Mouse (Mus musculus) ZHBTc4 (cell line): Measurements from ENCODE around the gene Cc2d2b.

Experiments used
- DNase-seq: peaks from one replicate; pipeline ENCODE4 v3.0.0-alpha.2; 2011; ENCODE audit warnings: low read depth, low spot score

The Cc2d2b gene

DNA sequence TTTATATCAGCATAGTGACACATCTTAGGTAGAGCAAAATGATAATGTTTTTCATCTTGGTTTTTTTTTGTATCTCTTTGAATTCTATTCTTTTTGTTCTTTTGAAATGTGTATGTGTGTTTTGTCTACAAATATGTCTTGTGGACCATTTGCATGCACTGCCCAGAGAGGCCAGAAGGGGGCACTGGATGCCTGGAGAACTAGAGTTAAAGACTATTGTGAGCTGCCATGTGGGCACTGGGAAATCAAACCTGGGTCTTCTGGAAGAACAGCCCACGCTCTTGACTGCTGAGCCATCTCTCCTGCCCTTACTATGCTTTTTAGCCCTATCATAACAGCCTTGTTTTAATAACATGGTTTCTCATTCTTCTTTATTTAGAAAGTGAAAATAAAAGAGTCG lies 5.8 kb downstream of the Cc2d2b start:
- DNase-seq, result peak; percentile 83

- DNase-seq, result no peak
Observed at GRCm38 (mm10) chr19:40760071-40760470, 11.5 kb downstream of the Cc2d2b start.

DNA sequence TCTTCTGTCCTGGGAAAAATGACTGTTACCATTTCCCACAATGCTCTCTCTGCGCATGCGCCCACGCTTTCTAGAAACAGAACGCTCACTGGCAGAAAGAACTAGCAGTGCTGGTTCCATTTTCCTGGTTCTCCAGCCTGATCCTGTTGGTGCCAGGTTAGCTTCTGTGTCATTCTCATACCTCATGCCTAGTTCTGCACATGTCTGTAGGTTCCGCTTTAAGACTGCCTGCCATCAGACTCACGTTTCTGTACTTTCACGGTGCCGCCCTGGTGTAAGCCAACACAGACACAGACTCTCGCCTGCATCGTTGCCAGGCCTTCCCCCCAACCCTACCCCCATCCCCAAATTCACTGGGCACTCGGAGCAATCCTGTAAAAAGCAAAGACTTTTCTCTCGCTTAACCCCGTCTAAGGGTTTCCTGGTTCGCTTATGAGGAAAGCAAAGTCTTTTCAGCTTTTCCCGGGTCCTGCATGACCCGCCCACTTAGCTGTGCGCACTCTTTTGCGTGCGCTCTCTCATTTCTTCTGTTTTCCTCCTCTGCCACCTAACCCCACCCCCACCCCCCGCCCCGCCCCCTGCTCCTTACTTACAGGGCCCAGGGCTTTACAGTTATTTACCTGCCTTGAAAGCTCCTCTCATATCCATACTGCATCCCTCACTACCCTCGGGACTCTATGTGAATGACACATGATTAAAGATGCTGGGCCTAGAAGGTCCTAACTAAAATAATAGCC lies 13.6 kb downstream of the Cc2d2b start:
- DNase-seq, result peak; percentile 51

DNA sequence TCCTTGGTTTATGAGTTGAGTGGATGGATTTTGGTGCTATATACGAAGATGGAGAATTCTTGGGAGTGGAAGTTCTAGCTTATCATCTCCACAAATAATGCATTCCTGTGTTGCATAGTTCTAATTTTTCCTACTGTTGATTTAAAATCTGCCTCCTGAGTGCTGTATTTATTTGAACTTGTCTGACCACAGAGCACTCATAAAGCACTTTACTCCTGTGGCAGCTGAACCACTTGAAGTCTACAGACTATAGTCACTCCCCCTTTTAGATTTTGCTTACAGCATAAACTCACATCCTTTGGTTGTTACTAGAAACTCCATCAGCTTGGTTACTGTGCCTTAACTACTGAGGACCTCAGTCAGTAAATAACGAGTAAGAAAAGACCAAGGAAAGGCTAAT lies 18.6 kb downstream of the Cc2d2b start:
- DNase-seq, result no peak

DNA sequence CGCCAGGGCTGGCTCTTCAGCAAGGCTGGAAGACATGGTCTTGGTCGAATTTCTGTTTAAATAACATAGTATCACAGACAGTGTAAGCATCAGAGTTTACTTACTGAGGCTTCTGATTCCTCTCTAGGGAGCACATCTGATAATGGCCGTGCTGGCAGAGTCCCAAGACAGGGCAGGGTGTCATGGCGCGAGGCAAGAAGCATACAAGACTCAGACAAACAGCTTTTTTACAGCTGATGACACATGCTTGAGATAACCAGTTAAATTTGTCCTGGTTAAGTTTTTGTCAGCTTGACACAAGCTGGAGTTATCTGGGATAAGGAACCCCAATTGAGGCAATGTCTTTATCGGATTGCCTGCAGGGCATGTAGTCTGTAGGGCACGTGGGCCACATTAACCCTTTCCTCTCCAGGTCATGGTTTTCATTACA lies 20.8 kb downstream of the Cc2d2b start:
- no peak for DNase-seq

DNA sequence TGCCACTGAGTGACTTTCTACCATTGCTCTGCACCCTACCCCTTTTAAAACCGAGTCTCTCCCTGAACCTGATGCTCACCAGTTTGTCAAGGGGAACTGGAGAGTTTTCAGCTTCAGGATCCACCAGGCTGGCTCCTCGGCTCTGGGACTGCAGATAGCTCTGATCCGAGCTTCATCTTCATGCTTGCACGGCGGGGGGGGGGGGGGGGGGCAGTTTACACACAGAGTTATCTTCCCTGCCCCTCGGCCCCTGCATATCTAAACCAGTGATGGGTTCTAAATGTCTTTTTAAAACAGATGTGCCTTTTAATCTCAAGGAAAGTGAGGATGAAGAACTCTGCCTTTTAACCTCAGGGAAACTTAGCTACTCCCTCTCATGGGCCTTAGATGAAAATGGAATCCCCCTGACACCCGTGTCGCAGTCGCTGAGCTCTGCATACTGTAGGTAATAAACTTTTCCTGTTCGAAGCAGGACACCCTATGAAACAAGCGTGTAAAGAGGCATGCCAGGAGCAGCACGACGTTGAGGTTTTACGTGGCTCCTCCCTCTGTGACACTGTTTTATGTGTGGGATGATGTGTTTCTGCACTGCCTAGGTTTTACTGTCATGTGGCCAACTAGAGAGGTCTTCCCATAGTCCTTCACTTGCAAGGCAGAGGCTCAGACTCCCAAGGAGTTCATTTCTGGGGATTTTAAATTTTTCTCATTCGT lies 39.6 kb downstream of the Cc2d2b start:
- no peak for DNase-seq

DNA sequence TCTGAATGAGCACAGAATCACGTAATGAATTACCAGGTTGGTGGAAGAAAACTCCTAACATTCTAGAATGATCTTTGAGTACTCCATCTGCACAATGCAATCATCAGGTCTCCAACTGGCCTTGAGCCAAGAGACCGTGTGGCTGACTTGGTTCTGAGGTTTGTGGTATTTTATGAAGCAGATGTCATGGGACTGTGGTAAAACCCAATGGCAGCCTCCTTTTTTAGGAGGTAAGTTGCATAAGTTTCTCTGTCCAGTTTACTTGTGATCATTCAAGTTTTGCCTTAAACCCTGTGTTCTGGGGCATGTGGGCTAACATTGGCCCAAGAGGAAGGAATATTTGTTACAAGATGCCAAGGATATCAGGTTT lies 40.1 kb downstream of the Cc2d2b start:
- DNase-seq, result no peak

GRCm38 (mm10) chr19:40805176-40805737 lies 56.7 kb downstream of the Cc2d2b start:
- peak; percentile 66 for DNase-seq

- peak; percentile 48 for DNase-seq
Observed at GRCm38 (mm10) chr19:40809858-40810257, 61.3 kb downstream of the Cc2d2b start.

DNA sequence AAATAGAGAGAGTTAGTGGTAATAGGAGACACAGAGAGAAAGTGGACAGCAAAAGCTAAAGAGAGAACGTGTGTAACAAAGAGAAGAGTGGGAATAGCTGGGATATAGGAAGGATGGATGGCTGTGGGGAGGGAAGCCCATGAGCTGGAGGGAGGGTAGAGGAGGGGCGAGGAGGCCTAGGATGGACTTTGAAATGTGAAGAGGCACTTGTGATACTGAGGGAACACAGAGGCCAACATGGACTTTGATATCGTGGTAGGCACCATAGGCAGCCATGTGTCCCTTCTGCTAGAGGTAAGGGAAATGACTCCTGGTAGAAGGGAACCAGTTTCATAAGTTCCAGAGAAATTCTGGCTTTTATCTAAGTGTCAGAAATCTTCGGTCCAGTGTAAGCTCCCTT lies 63.3 kb downstream of the Cc2d2b start:
- no peak for DNase-seq

DNA sequence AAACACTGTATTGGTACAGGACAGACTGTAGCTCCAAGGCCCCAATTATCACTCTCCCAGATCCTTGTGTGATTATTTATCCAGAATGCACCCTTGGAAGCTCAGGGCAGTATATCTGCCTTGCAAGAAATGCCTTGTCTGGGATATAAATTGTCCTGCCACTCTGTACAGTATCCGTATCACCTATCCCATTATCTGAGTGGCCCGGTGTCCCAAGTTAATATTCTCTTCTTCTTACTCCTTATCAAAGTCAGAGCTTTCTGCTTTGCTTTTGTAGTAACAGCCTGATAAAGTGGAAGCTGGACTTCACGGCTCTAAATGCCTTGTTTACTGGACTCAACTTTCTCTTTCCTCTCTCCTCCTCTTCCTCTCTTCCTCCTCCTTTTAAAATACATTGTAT lies 64.2 kb downstream of the Cc2d2b start:
- DNase-seq, result no peak

GRCm38 (mm10) chr19:40813385-40813784 lies 64.8 kb downstream of the Cc2d2b start:
- peak; percentile 12 for DNase-seq

DNA sequence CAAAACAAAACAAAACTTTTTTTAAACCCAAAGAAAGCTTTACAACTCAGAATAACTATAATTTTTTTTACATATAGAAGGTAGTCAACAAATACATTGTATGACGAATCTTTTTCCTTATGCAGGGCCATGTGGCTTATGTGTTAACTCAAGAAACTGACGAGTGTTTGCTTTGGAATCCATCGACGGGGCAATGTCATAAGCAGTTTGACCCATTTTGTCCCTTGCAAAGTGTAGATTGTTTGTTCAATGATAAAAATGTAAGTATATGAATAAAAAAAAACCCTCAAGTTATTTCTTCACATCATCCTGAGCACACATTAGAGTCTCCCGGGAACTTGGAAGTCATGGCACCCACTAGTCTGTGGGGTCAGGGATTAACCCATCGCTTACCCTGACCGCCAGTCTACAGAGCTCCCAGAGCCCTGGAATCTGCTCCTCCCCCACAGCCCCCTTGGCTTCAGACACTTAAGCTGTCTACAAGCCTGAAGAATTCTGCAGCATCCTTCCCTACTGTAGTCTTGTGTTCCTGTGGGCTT lies 67.2 kb downstream of the Cc2d2b start:
- DNase-seq, result no peak

GRCm38 (mm10) chr19:40817901-40818532 lies 69.5 kb downstream of the Cc2d2b start:
- DNase-seq, result no peak

- no peak for DNase-seq
Observed at GRCm38 (mm10) chr19:40818764-40819163, 70.2 kb downstream of the Cc2d2b start.

DNA sequence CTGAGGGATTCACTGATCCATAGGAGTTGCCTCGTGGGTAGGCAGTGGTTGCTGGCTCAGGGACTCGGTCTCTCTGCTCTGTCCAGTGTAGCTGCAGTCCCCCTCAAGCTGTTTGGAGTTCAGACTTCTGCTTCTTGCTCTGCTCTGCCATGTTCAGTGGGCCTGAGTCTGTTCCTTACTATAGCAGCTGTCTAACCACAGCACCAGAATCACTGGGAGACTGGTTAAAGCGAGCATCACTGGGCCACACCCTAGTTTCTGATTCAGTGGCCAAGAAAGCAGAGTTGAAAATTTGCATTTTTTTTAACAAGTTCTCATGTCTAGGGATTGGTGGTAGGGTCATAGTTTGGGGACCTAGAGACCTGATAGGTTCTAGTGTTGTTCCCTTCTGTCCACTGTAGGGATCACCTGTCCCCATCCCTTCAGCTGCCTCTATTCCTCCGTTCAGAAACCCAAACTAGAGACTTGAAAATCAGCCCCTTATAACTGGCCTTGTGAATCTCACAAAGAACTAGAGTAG lies 72.8 kb downstream of the Cc2d2b start:
- DNase-seq, result no peak

DNA sequence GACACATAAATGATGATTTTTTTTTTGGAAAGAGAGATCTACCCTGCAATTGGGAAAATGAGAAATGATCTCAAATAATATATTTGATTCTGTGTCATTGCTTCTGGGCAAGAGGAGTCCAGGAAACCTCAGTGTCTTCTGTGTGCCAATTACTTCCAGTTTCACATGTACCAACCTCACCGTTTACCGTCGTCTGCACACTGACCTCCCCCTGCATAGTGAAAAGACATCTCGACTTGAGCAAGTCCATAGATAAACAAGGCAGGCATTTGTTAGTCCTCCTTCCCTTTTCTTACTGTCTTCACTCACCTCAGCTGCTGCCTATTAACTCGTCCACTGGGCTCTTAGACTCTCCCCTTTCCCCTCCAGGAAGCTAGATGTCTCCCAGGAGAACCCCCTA lies 77.1 kb downstream of the Cc2d2b start:
- DNase-seq, result no peak

DNA sequence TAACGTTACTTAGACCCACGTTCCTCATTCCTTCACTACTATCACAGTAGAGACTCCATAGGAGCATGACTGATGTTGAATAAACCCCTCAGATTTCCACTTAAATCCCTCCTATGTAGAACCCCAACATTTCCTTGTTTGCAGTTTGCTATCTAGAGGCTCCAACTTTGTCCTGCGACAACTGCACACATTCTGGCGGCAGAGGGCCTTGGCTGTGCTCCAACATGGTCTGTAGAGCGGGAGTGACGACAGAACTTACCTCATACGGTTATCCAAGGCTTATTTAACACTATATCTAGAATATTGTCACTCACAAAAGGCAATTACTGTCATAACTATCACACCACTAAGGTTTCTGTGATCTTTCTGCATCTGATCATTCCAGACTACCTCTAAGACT lies 78.2 kb downstream of the Cc2d2b start:
- no peak for DNase-seq

GRCm38 (mm10) chr19:40830198-40830597 lies 81.6 kb downstream of the Cc2d2b start:
- no peak for DNase-seq

GRCm38 (mm10) chr19:40830703-40831415 lies 82.3 kb downstream of the Cc2d2b start, which contains the start of gene Ccnj:
Gene Ccnj, plus strand, starts transcription at chr19:40831279.
- peak; percentile 93 for DNase-seq
